Mouse (Mus musculus): ENCODE results near the gene Myo1d. TPM values are rescaled to one million over a fixed set of nuclear protein-coding genes. Genes with fewer than 3 reads are reported as not detected.

Gene Myo1d
- polyA plus RNA-seq, 1 experiment from 2014 or later = 8.1 TPM

DNA sequence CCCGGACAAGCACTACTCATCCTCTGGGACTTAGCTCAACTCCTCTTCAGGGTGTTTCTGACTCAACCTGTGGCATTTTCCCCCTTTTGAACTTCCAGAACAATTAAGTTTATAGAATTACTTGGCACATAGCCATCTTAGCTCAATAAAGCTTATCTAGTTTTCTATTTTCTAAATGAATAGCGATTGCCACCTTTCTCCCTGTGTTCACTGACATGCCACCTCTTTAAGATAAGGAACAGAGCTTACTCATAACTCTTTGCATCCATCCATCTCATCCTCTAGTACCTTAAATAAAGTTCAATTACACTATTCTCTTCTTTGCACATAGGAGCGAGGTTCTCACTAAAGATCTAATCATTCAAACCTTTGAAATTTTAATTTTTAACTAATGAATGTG lies 4.3 kb downstream of the Myo1d start:
- peaks cover 25% of the 10 kb centered on the region for H3K4me1 ChIP-seq
- H3K9me3 ChIP-seq = no peaks in the 10 kb centered on the region
- H3K27ac ChIP-seq = no peak overlapping the region
- no peaks in the 10 kb centered on the region for H3K36me3 ChIP-seq
- H3K27me3 ChIP-seq (ENCODE audit: insufficient read depth, poor library complexity, severe bottlenecking) = no peaks in the 10 kb centered on the region; the same call in 1 of the 2 replicates
- DNase-seq (ENCODE audit: low spot score) = no peak
- 72% methylated on average over 3 of the region's 3 CpGs for WGBS
- H3K4me3 ChIP-seq = no peak overlapping the region

DNA sequence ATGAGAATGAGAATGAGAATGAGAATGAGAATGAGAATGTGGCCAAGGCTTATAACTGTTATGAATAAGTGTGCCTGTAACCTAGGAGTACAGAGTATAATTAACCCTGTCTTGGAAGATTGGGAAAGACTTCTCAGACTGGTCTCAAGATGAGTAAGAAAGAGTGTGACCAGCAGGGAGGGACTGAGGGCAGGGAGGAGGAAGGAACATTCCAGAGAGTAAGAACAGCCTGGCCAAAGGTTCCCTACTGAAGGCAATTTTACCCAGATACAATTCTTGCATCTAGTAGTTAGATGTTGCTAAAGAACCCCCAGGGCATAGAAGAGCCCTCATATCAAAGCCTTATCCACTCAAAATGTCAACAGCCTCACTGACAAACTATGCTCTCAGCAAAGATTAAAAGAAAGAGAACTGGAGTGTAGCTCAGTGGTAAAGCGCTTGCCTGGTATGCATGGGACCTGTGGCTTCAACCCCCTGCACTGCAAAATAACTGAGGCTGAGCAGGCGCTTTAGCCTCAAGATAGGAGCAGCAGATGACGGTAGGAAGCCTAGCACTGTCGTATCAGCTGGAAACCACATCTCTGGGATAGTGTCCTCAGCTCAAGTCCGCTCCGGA lies 7.1 kb downstream of the Myo1d start:
- peaks cover 13% of the 10 kb centered on the region for H3K4me1 ChIP-seq

DNA sequence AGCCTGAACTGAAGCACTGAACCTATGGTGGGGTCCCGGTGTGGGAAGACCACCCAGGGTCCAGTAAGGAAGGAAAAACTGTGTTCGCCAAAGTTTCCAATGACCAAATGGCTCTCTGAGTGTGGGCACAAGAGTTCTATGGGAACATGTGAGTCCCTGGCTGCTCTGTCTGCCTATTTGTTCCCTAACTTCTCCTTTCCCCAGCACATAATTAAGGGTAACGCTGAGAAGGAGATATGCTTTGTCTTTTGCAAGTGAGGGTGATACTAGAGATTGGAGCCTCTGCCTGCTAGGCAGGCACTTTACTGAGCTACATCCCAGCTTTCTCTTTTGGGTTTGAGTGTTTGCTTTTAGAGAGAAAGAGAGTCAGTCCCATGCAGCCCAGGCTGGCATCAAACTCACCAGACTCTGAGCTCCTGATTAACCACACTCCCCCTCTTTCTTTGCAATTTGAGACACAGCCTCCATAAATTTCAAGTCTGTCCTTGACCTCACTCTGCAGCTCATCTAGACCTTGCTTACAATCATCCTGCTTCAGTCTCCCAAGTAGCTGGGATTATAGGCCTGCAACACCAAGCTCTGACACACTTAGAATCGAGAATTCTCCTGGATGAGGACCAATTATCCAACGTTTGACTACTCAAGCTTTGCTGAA lies 8.1 kb downstream of the Myo1d start:
- H3K36me3 ChIP-seq = no peaks in the 10 kb centered on the region
- H3K9me3 ChIP-seq = no peaks in the 10 kb centered on the region
- H3K27me3 ChIP-seq (ENCODE audit: insufficient read depth, poor library complexity, severe bottlenecking) = no peaks in the 10 kb centered on the region
- no peak overlapping the region for H3K4me3 ChIP-seq
- no peak for DNase-seq (ENCODE audit: low spot score)
- H3K27ac ChIP-seq = no peak overlapping the region
- peaks cover 13% of the 10 kb centered on the region for H3K4me1 ChIP-seq
- WGBS = 75% methylated on average over 5 of the region's 5 CpGs

More for the DNA sequence above, 7.1 kb downstream of the Myo1d start:
- Histone ChIP-seq H3K27me3 (ENCODE audit: insufficient read depth, poor library complexity, severe bottlenecking) (no peaks in the 10 kb centered on the region), H3K4me3 (no peak overlapping the region), H3K27ac (no peak overlapping the region), H3K36me3 (no peaks in the 10 kb centered on the region), H3K9me3 (no peaks in the 10 kb centered on the region)
- WGBS = 35% methylated on average over 6 of the region's 6 CpGs
- no peak for DNase-seq (ENCODE audit: low spot score)

DNA sequence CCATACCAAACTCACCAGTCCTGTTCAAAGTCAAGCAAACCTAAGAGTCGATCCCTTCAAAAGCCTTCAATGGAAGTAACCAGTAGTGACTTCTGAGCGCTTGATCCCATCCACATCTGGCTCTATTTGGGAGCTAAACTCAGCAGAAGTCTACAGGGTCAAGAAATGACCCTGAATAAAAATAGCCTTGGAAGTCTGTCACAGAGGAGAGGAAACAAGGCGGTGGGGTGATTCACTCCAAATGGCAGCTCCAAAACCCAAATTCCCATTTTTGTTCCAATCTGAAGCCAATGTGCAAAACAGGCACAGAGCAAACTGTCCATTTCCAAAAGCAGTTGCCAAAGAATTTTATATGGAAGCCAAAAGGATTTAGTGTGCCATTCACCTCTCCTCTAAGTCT lies 8.6 kb downstream of the Myo1d start:
- H3K27me3 ChIP-seq (ENCODE audit: insufficient read depth, poor library complexity, severe bottlenecking) = no peaks in the 10 kb centered on the region
- no peak overlapping the region for H3K4me3 ChIP-seq
- no peak overlapping the region for H3K27ac ChIP-seq
- no peaks in the 10 kb centered on the region for H3K36me3 ChIP-seq
- peaks cover 13% of the 10 kb centered on the region for H3K4me1 ChIP-seq
- DNase-seq (ENCODE audit: low spot score) = no peak
- H3K9me3 ChIP-seq = no peaks in the 10 kb centered on the region
- WGBS = 85% methylated on average over 3 of the region's 3 CpGs

DNA sequence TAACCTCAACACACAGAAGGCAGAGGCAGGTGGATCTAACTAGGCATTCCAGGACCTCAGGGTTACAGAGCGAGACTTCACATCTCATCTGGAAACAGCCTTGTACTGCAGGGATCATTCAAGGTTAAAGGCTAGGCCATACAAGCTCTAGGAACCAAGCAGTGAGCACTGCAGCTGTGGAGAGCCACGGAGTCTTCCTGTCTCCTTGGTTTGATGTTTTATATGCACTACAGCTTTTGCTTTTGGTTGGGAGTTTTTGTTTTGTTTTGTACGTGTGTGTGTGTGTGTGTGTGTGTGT lies 12.6 kb downstream of the Myo1d start:
- no peak overlapping the region for H3K27ac ChIP-seq
- DNase-seq (ENCODE audit: low spot score) = no peak
- no peak overlapping the region for H3K4me3 ChIP-seq
- H3K27me3 ChIP-seq (ENCODE audit: insufficient read depth, poor library complexity, severe bottlenecking) = no peaks in the 10 kb centered on the region
- H3K4me1 ChIP-seq = no peaks in the 10 kb centered on the region
- no peaks in the 10 kb centered on the region for H3K9me3 ChIP-seq
- no peaks in the 10 kb centered on the region for H3K36me3 ChIP-seq
- WGBS = 82% methylated on average over 3 of the region's 3 CpGs

DNA sequence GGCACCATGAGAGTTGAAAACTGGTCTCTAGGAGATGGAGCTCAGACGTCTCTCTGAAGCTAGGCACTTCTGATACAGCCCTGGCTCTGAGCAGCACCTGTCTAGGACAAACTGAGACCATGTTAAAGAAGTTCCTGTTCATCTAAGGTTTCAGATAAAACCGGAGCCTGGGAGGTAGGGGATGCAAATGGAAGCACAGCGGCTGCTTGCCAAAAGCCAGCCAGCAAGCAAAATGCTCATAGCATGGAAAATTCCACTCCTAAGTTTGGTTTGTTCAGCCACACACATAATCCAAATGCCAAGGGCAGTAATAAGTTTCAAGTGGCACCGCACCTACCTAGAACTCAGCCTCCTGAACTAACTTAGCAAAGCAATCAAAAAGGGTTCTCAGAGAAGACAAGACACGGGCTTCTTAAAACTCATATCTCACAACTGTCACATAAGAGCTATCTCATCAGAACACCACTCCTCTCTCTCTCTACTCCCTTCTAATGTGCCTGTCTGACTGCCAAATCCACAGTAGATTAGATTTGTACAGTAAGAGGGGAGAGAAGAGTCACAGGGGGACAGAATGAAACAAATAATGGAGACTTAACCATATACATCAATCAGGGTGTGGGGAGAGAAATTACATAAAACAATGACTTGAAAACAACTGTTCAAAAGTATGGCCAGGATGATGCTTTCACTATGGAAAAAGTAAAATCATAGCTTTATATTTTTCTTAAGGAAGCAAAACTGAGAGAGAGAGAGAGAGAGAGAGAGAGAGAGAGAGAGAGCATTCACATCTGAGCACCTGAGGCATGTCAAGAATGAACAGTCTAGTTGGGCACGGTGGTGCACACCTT lies 13.1 kb downstream of the Myo1d start:
- H3K9me3 ChIP-seq = no peaks in the 10 kb centered on the region
- no peaks in the 10 kb centered on the region for H3K36me3 ChIP-seq
- H3K4me1 ChIP-seq = no peaks in the 10 kb centered on the region
- DNase-seq (ENCODE audit: low spot score) = no peak
- no peak overlapping the region for H3K27ac ChIP-seq
- H3K27me3 ChIP-seq (ENCODE audit: insufficient read depth, poor library complexity, severe bottlenecking) = no peaks in the 10 kb centered on the region
- no peak overlapping the region for H3K4me3 ChIP-seq
- 68% methylated on average over 6 of the region's 6 CpGs for WGBS

DNA sequence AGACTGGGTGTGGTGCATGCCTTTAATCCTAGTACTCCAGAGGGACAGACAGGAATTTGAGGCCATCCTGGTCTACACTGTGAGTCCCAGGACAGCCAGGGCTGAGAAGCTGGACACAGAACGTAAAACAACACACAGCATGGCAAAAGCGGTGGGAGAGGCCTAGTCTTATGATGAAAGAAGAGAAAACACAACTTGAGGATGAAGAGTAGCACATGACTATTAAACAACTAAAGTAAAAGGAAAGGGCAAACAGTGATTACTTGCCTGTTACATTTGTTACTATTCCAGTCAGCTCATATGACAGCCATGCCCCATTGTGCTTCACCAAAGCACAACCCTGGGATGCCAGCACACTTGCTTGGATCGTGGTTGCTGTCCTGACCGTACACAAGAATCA lies 13.8 kb downstream of the Myo1d start:
- Histone ChIP-seq H3K27ac (no peak overlapping the region), H3K4me1 (no peaks in the 10 kb centered on the region), H3K4me3 (no peak overlapping the region), H3K9me3 (no peaks in the 10 kb centered on the region), H3K36me3 (no peaks in the 10 kb centered on the region), H3K27me3 (ENCODE audit: insufficient read depth, poor library complexity, severe bottlenecking) (no peaks in the 10 kb centered on the region)
- 89% methylated on average over 4 of the region's 4 CpGs for WGBS
- no peak for DNase-seq (ENCODE audit: low spot score)

DNA sequence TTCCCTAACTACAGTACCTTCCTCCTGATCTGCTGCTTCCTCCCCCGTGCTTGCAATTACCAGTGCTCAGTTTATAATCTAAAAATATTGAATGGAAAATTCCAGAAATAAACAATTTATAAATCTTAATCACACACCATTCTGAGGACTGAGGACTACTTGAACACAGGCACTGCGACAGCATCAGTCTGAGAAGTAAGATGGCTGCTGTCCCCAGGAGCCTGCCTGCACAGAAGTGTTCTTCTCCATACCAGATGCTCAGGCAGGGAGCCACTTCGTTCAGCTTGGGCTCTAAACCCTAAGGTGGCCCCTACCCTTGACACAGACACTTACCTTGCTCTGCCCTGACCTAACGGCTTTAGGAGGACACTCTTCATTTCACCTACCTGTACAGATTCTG lies 17.8 kb downstream of the Myo1d start:
- Histone ChIP-seq H3K27ac (no peak overlapping the region), H3K9me3 (no peaks in the 10 kb centered on the region), H3K4me1 (no peaks in the 10 kb centered on the region), H3K4me3 (no peak overlapping the region), H3K36me3 (no peaks in the 10 kb centered on the region), H3K27me3 (ENCODE audit: insufficient read depth, poor library complexity, severe bottlenecking) (no peaks in the 10 kb centered on the region)
- DNase-seq (ENCODE audit: low spot score) = no peak
- 75% methylated on average over 4 of the region's 4 CpGs for WGBS

DNA sequence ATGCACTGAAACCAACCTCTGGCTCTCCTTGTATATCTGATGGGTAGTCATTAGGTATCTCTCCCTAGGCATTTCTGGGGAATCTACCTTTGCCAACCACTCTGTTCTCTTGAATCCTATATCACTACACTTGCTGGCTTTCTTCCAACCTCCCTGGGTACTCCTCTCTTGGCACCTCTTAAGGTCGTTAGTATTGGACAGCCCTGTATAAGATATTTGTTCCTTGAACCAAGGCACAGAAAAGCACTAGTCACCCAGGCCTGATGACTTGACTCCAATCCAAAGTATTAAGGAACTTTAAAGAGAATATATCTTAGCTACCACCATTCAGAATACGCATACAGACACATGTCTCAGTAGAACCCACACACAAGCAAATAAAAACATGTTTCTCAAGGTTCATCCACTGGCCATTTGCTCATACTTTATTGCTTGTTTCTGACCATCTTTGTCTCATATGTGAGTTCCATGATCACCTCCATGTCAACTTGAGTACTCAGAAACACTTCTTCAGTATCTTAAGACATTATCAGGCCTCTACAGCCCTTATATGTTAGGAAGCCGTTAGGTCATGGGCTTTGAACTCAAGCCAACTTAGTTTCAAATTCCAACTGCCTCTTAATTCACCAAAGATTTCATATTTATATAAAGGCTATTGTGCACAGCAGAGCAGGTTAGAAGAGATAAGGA lies 18.4 kb downstream of the Myo1d start:
- Histone ChIP-seq H3K4me1 (no peaks in the 10 kb centered on the region), H3K36me3 (no peaks in the 10 kb centered on the region), H3K27me3 (ENCODE audit: insufficient read depth, poor library complexity, severe bottlenecking) (no peaks in the 10 kb centered on the region), H3K9me3 (no peaks in the 10 kb centered on the region), H3K4me3 (no peak overlapping the region), H3K27ac (no peak overlapping the region)
- no peak for DNase-seq (ENCODE audit: low spot score)
- 78% methylated on average over 3 of the region's 3 CpGs for WGBS

DNA sequence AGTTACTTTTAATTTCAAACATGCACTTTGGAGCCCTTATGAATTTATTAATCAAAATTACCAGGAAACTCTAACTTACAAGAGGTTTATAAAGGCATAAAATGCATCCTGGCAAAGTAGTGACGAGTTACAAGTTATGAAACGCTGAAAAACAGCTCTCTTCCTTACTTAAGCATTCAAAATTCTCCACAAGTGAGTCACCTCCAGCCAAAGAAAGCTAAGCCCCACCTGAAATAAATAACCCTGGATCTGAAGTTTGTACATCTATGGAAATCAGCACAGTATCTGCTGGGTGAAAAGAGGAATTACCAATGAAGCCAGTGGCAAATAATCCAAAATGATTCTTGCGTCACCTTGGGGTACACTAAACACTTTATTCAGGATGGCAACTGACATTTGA lies 20.8 kb downstream of the Myo1d start:
- Histone ChIP-seq H3K27me3 (ENCODE audit: insufficient read depth, poor library complexity, severe bottlenecking) (no peaks in the 10 kb centered on the region), H3K4me3 (no peak overlapping the region), H3K36me3 (no peaks in the 10 kb centered on the region), H3K4me1 (no peaks in the 10 kb centered on the region), H3K9me3 (no peaks in the 10 kb centered on the region), H3K27ac (no peak overlapping the region)
- no peak for DNase-seq (ENCODE audit: low spot score)
- 87% methylated on average over 3 of the region's 3 CpGs for WGBS

DNA sequence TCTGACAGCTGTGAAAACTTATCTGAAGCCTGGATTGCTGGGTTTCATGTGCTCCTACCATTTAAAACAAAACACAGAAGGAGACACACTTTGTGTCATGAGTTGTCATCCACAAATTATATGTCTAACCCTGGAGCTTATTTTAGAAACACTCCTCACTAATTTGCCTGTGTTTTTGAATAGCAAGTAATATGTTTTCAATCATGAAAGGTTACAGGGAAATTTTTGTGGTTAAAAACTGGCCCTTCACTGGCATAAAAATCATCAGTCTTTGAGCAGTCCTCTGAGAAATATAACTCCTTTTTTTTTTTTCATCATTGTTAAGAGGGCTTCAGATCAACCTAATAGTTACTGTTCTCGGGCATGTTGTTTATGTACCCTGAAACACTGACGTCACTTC lies 25.6 kb downstream of the Myo1d start:
- Histone ChIP-seq H3K27ac (no peak overlapping the region), H3K27me3 (ENCODE audit: insufficient read depth, poor library complexity, severe bottlenecking) (no peaks in the 10 kb centered on the region), H3K4me3 (no peak overlapping the region), H3K9me3 (no peaks in the 10 kb centered on the region), H3K36me3 (no peaks in the 10 kb centered on the region), H3K4me1 (no peaks in the 10 kb centered on the region)
- WGBS = 71% methylated on average over 2 of the region's 2 CpGs
- no peak for DNase-seq (ENCODE audit: low spot score)

DNA sequence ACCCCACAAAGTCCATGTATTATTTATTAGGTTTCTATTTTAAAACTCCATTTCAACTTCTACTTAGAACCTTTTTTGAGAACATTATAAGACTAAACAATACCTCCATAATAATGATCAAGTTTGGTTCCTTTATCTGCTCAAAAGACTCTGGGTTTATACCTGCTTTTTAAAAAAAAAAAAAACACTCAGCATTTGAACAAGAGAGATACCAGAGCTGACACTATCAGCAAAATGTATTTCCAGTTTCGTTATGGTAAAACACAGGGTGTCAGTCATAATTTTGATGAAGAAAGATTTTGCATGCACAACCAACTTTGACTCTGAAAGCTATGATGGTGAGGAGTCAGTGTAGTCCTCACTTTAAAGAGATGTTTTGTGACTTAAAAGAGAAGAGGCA lies 28.7 kb downstream of the Myo1d start:
- H3K36me3 ChIP-seq = no peaks in the 10 kb centered on the region
- no peaks in the 10 kb centered on the region for H3K9me3 ChIP-seq
- H3K27me3 ChIP-seq (ENCODE audit: insufficient read depth, poor library complexity, severe bottlenecking) = no peaks in the 10 kb centered on the region
- H3K4me1 ChIP-seq = no peaks in the 10 kb centered on the region
- no peak for DNase-seq (ENCODE audit: low spot score)
- no peak overlapping the region for H3K27ac ChIP-seq
- H3K4me3 ChIP-seq = no peak overlapping the region
- 84% methylated on average over 1 of the region's 1 CpGs for WGBS

DNA sequence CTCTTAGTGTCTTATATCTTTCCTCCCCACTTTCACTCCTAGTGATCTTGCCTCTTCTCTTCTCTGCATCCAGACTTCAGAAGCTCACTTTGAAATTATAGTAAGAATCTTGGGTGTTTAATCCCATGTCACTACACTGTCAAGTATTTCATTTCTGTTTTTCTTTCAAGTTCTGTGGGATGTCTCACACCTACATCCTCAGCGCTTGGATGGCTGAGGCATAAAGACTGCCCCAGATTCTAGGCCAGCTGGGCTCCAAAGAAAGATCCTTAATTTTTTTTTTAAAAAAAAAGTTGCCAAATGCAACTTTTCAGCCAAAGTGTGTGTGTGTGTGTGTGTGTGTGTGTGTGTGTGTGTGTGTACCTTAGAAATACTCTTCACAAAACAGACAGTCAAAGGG lies 30.6 kb downstream of the Myo1d start:
- 93% methylated on average over 1 of the region's 1 CpGs for WGBS
- H3K36me3 ChIP-seq = no peaks in the 10 kb centered on the region
- H3K4me3 ChIP-seq = no peak overlapping the region
- H3K27ac ChIP-seq = no peak overlapping the region
- H3K9me3 ChIP-seq = no peaks in the 10 kb centered on the region
- no peaks in the 10 kb centered on the region for H3K4me1 ChIP-seq
- no peaks in the 10 kb centered on the region for H3K27me3 ChIP-seq (ENCODE audit: insufficient read depth, poor library complexity, severe bottlenecking)
- no peak for DNase-seq (ENCODE audit: low spot score)

Measured in heart, embryonic 10.5 days (tissue).